Mouse (Mus musculus) fat pad, adult 2 months (tissue): Measurements from ENCODE around the gene Agpat2.

ENCODE experiments used
- DNase-seq: peaks from one replicate; pipeline ENCODE4 v3.0.0-alpha.2; 2011; ENCODE audit warnings: low read depth, low spot score; ENCODE audit errors: extremely low read depth

The Agpat2 gene

GRCm38 (mm10) chr2:26626081-26626480, 21.9 kb upstream of the Agpat2 start:
- DNase-seq = no peak

GRCm38 (mm10) chr2:26625419-26625818, 21.2 kb upstream of the Agpat2 start:
- DNase-seq = no peak

- DNase-seq = no peak
Observed at GRCm38 (mm10) chr2:26622984-26623383, 18.8 kb upstream of the Agpat2 start.

- DNase-seq = peak; percentile 57
Observed at GRCm38 (mm10) chr2:26621246-26621645, 17.0 kb upstream of the Agpat2 start.

GRCm38 (mm10) chr2:26617928-26618327, 13.7 kb upstream of the Agpat2 start:
- DNase-seq = no peak

- no peak for DNase-seq
Observed at GRCm38 (mm10) chr2:26617331-26617730, 13.1 kb upstream of the Agpat2 start.

- no peak for DNase-seq
Observed at GRCm38 (mm10) chr2:26615459-26616124, 11.4 kb upstream of the Agpat2 start.

GRCm38 (mm10) chr2:26614903-26615302, 10.7 kb upstream of the Agpat2 start:
- no peak for DNase-seq

- DNase-seq = no peak
Observed at GRCm38 (mm10) chr2:26611896-26612295, 7.7 kb upstream of the Agpat2 start.

- no peak for DNase-seq
Observed at GRCm38 (mm10) chr2:26611054-26611453, 6.8 kb upstream of the Agpat2 start.

- no peak for DNase-seq
Observed at GRCm38 (mm10) chr2:26610526-26610925, 6.3 kb upstream of the Agpat2 start.

GRCm38 (mm10) chr2:26609261-26609661, 5.0 kb upstream of the Agpat2 start:
- no peak for DNase-seq

GRCm38 (mm10) chr2:26608781-26609180, 4.6 kb upstream of the Agpat2 start:
- no peak for DNase-seq

- no peak for DNase-seq
Observed at GRCm38 (mm10) chr2:26607056-26607910, 3.1 kb upstream of the Agpat2 start.

GRCm38 (mm10) chr2:26606579-26606978, 2.4 kb upstream of the Agpat2 start:
- DNase-seq = no peak

GRCm38 (mm10) chr2:26605331-26605730, 1.1 kb upstream of the Agpat2 start:
- DNase-seq = no peak

- DNase-seq = no peak
Observed at GRCm38 (mm10) chr2:26603159-26603558, 1.1 kb downstream of the Agpat2 start.

- DNase-seq = no peak
Observed at GRCm38 (mm10) chr2:26602631-26603030, 1.6 kb downstream of the Agpat2 start.

GRCm38 (mm10) chr2:26601595-26601994, 2.6 kb downstream of the Agpat2 start:
- DNase-seq = no peak

- DNase-seq = no peak
Observed at GRCm38 (mm10) chr2:26600664-26601063, 3.6 kb downstream of the Agpat2 start.

GRCm38 (mm10) chr2:26599965-26600364, 4.3 kb downstream of the Agpat2 start:
- no peak for DNase-seq

GRCm38 (mm10) chr2:26598462-26598861, 5.8 kb downstream of the Agpat2 start:
- no peak for DNase-seq
